Mouse (Mus musculus) cerebellum, adult (tissue): ENCODE data around the gene Chrm3.

Source experiments
- ATAC-seq: cut with Nextera tagmentation; 2 replicates; pipeline ENCODE4 v1.9.2; 2017; ENCODE audit warnings: mild to moderate bottlenecking, moderate library complexity, mixed read lengths; ENCODE audit not compliant: insufficient number of reproducible peaks, low FRiP score, low TSS enrichment

The Chrm3 gene

GRCm38 (mm10) chr13:9997664-9998328 lies 362.9 kb downstream of the Chrm3 start:
- no peak for ATAC-seq

- ATAC-seq: no peak
Observed at GRCm38 (mm10) chr13:9995852-9996251, 364.8 kb downstream of the Chrm3 start.

GRCm38 (mm10) chr13:9993571-9993970 lies 367.1 kb downstream of the Chrm3 start:
- ATAC-seq: no peak

- no peak for ATAC-seq
Observed at GRCm38 (mm10) chr13:9992640-9993039, 368.0 kb downstream of the Chrm3 start.

- ATAC-seq: no peak
Observed at GRCm38 (mm10) chr13:9985648-9986047, 375.0 kb downstream of the Chrm3 start.

- ATAC-seq: no peak
Observed at GRCm38 (mm10) chr13:9983293-9983692, 377.4 kb downstream of the Chrm3 start.

- ATAC-seq: no peak
Observed at GRCm38 (mm10) chr13:9977699-9978098, 382.9 kb downstream of the Chrm3 start.

GRCm38 (mm10) chr13:9973742-9974321 lies 386.8 kb downstream of the Chrm3 start:
- ATAC-seq: no peak

GRCm38 (mm10) chr13:9971845-9972244 lies 388.8 kb downstream of the Chrm3 start:
- no peak for ATAC-seq

DNA sequence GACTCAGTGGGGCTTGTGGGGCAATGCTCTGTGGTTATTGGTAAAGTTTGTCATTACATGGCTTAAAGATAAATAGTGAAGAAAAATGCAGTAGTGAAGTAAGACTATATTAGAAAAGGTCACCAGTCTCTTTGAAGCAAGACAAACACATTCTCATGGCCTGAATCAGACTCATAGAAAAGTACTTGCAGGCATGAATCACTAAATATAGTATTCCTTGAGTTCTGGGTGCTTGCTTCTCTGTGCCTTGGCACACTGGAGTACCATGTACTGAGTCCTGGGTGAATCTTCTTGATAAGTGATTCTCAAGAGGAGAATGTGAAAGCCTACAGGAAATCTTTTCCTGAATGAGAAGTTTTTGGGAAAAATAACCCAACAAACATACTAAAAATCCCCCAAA lies 408.0 kb downstream of the Chrm3 start:
- ATAC-seq: no peak

GRCm38 (mm10) chr13:9951376-9951775 lies 409.3 kb downstream of the Chrm3 start:
- ATAC-seq: no peak

DNA sequence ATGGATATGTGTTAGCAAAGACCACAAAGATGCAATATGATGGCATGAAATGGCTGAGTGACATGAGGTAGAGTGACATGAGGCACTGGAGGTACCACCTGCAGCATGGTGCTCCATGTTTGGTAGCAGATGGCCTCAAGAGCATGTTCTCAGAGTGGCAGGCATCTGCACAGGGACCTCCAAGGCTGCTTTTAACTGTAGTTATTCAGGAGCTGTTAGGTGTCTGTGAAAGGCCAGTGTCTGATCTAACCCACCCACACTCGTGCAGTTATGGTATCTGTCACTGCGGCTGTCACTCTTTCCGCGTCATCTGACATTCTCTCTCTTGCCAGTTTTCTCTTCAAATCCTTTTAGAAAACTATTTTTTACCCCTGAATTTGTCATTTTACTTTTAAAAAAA lies 411.6 kb downstream of the Chrm3 start:
- ATAC-seq: no peak

- no peak for ATAC-seq
Observed at GRCm38 (mm10) chr13:9940186-9940585, 420.5 kb downstream of the Chrm3 start.

GRCm38 (mm10) chr13:9938798-9939485 lies 421.7 kb downstream of the Chrm3 start:
- no peak for ATAC-seq

GRCm38 (mm10) chr13:9932714-9933113 lies 427.9 kb downstream of the Chrm3 start:
- ATAC-seq: no peak

- no peak for ATAC-seq
Observed at GRCm38 (mm10) chr13:9930606-9931005, 430.0 kb downstream of the Chrm3 start.

DNA sequence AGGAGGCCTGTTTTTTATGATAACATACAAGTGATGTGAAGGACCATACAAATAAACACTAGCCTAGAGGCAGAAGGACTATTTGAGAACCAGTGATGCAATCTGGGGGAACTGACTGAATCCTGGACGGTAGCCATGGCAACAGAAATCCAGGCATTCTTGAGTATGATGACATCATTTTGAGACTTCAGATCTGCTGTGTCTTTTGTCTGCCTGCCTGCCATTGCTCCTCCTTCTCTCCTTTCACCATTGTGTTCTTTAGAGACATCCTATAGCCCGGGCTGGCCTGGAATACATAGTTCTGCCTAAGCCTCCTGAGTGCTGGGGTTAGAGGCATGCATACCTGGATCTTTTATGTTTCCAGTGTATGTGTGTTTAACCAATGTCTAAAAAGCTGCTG lies 430.7 kb downstream of the Chrm3 start:
- ATAC-seq: no peak

DNA sequence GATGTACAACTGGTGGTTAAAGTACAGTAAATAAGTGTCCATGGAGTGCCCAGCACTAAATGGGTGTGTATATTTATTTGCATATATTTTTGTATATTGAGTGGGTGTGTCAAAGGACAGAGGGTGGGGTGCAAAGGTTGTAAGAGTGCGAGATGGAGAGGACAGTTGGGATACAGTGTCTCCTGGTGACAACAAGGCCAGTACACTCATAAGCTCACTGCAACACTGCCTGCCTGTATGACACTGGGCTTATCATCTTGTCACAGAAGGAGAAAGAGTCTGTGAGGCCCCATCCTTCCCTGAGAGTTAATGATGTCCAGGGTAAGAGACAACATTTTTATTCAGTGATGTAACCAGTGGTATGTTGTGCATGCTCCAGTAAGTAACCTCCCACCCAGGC lies 439.5 kb downstream of the Chrm3 start:
- ATAC-seq: no peak

DNA sequence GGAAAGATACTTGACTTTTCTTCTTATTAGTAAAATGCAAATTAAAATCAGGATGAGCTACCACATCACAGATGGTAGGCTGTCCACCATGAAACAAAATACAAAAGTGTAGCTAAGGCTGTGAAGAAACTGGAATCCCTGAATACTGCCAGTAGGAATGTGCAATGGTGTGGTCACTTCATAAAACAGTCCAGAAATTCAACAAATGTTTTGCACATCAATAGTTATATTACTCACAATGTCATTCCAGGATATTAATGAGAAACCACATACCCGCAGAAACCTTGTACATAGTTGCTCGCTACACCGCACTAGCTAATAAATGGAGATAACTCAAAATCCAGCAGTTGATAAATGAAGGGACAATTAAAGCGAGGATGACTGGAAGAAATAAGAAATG lies 447.9 kb downstream of the Chrm3 start:
- ATAC-seq: no peak

DNA sequence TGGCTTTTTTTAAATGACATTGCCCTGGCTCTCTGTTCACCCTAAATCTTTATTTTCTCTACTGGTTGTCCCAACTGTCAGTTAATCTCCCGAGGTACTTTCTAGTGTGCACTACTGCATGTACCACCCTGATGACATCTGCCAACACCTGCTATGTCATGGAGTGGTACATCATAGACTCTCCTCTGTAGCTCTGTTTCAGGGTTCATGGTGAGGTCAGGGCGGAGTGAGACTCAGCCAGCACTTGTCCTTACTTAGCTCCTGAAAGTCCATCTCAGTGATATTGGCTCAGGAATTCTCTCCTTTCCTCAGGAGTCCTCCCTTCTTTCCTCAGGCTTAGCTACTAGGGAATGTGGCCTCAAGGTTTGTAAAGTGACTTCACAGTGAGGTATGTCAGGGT lies 451.9 kb downstream of the Chrm3 start:
- no peak for ATAC-seq

- ATAC-seq: no peak
Observed at GRCm38 (mm10) chr13:9907202-9907601, 453.4 kb downstream of the Chrm3 start.

- ATAC-seq: no peak
Observed at GRCm38 (mm10) chr13:9904455-9904854, 456.2 kb downstream of the Chrm3 start.
